Mouse (Mus musculus): Measurements from ENCODE around the gene Exph5. TPM values are rescaled to one million over a fixed set of nuclear protein-coding genes. Genes with fewer than 3 reads are reported as not detected.

The Exph5 gene
- polyA plus RNA-seq, 1 experiment from 2014 or later = 1.1 TPM

- Histone ChIP-seq H3K9me3 (ENCODE audit: control insufficient read depth, low read length) (no peaks in the 10 kb centered on the region), H3K4me2 (ENCODE audit: low read depth, severe bottlenecking) (no peak overlapping the region), H3K27me3 (ENCODE audit: control insufficient read depth, insufficient read depth, low read length) (no peaks in the 10 kb centered on the region), H3K36me3 (ENCODE audit: control insufficient read depth, insufficient read depth, low read length) (no peaks in the 10 kb centered on the region), H3K4me1 (ENCODE audit: control insufficient read depth, insufficient read depth, low read length) (no peaks in the 10 kb centered on the region), H3K4me3 (ENCODE audit: low read depth, low read length) (no peak overlapping the region), H3K27ac (replicated peaks; ENCODE audit: low read depth, low read length) (no peak overlapping the region), H3K9ac (ENCODE audit: low read length) (no peak overlapping the region)
- no peak for DNase-seq (ENCODE audit: low spot score)
- no peak for ATAC-seq (ENCODE audit: insufficient number of reproducible peaks, low FRiP score, low TSS enrichment, low read depth)
- WGBS = 80% methylated on average over 5 of the region's 5 CpGs
These were observed 79.7 kb downstream of the Exph5 start for GRCm38 (mm10) chr9:53381113-53381615.

DNA sequence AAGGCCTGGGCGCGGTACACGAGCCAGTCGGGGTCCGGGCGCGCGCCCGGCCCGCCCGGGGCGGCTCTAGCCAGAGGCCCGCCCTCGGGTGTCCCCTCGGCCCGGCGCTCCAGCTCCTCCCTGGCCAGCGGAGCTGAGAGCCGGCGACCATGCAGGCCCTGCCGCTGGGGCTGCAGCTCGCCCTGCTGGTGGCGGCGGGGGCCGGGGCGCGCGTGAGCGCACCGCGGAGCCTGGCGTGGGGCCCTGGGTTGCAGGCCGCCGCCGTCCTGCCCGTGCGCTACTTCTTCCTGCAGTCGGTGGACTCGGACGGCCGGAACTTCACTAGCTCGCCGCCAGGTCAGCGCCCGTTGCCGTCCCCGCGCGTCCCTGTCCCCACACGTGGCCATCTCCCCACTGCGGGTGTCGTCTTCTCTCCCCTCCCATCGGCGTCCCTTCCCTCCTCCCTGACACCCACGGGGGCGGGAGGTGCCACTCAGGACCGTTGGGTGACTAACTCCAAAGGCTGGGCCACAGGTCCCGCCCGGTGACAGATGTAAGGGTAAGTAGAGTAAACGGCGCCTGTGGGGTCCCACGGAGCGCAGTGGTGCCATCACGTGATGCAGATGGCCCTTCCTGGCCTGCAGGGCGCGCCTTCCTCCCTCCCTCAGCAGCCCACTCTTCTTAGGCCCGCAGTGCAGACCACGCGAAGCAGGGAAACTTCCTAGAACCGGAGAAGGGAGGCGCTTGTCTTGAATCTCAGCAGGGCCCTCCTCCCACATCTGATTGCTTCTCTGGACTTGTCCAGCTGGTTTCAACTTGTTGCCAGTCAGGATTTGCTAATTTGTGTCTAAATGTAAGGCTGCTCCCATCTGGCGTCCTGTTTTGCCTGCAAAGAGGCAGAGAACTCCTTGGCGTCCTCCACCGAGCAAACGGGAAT lies 82.7 kb downstream of the Exph5 start, which contains the start of gene Kdelc2:
Gene Kdelc2 (plus strand): TSS at position 75 of the 916 bp plus-strand sequence.
- ATAC-seq (ENCODE audit: insufficient number of reproducible peaks, low FRiP score, low TSS enrichment, low read depth) = peak; percentile 94
- Histone ChIP-seq H3K4me1 (ENCODE audit: control insufficient read depth, insufficient read depth, low read length) (no peaks in the 10 kb centered on the region), H3K27ac (replicated peaks; ENCODE audit: low read depth, low read length) (peak within 1 kb of the TSS; percentile 84), H3K4me2 (ENCODE audit: low read depth, severe bottlenecking) (peak within 1 kb of the TSS; percentile 80), H3K36me3 (ENCODE audit: control insufficient read depth, insufficient read depth, low read length) (no peaks in the 10 kb centered on the region), H3K27me3 (ENCODE audit: control insufficient read depth, insufficient read depth, low read length) (no peaks in the 10 kb centered on the region), H3K9ac (ENCODE audit: low read length) (peak within 1 kb of the TSS; percentile 95), H3K4me3 (ENCODE audit: low read depth, low read length) (peak within 1 kb of the TSS; percentile 71), H3K9me3 (ENCODE audit: control insufficient read depth, low read length) (no peaks in the 10 kb centered on the region)
- peak; percentile 85 for DNase-seq (ENCODE audit: low spot score)
- WGBS = under 1% methylated on average over 62 of the region's 75 CpGs

GRCm38 (mm10) chr9:53384873-53385272 lies 83.4 kb downstream of the Exph5 start:
- H3K27ac ChIP-seq (replicated peaks; ENCODE audit: low read depth, low read length) = peak overlapping the region; percentile 84
- no peaks in the 10 kb centered on the region for H3K9me3 ChIP-seq (ENCODE audit: control insufficient read depth, low read length)
- peak overlapping the region; percentile 71 for H3K4me3 ChIP-seq (ENCODE audit: low read depth, low read length)
- peak overlapping the region; percentile 95 for H3K9ac ChIP-seq (ENCODE audit: low read length)
- H3K36me3 ChIP-seq (ENCODE audit: control insufficient read depth, insufficient read depth, low read length) = no peaks in the 10 kb centered on the region
- H3K27me3 ChIP-seq (ENCODE audit: control insufficient read depth, insufficient read depth, low read length) = no peaks in the 10 kb centered on the region
- DNase-seq (ENCODE audit: low spot score) (no peak), ATAC-seq (ENCODE audit: insufficient number of reproducible peaks, low FRiP score, low TSS enrichment, low read depth) (no peak)
- no peaks in the 10 kb centered on the region for H3K4me1 ChIP-seq (ENCODE audit: control insufficient read depth, insufficient read depth, low read length)
- WGBS = 13% methylated on average over 8 of the region's 8 CpGs
- peak overlapping the region; percentile 80 for H3K4me2 ChIP-seq (ENCODE audit: low read depth, severe bottlenecking)

- Histone ChIP-seq H3K9me3 (ENCODE audit: control insufficient read depth, low read length) (no peaks in the 10 kb centered on the region), H3K27me3 (ENCODE audit: control insufficient read depth, insufficient read depth, low read length) (no peaks in the 10 kb centered on the region), H3K36me3 (ENCODE audit: control insufficient read depth, insufficient read depth, low read length) (no peaks in the 10 kb centered on the region), H3K4me3 (ENCODE audit: low read depth, low read length) (no peak overlapping the region), H3K9ac (ENCODE audit: low read length) (no peak overlapping the region), H3K4me2 (ENCODE audit: low read depth, severe bottlenecking) (no peak overlapping the region), H3K27ac (replicated peaks; ENCODE audit: low read depth, low read length) (no peak overlapping the region), H3K4me1 (ENCODE audit: control insufficient read depth, insufficient read depth, low read length) (no peaks in the 10 kb centered on the region)
- ATAC-seq (ENCODE audit: insufficient number of reproducible peaks, low FRiP score, low TSS enrichment, low read depth) = no peak
- 71% methylated on average over 2 of the region's 2 CpGs for WGBS
- no peak for DNase-seq (ENCODE audit: low spot score)
These were observed 86.0 kb downstream of the Exph5 start for GRCm38 (mm10) chr9:53387431-53387830.

- Histone ChIP-seq H3K27ac (replicated peaks; ENCODE audit: low read depth, low read length) (no peak overlapping the region), H3K4me2 (ENCODE audit: low read depth, severe bottlenecking) (no peak overlapping the region), H3K9me3 (ENCODE audit: control insufficient read depth, low read length) (no peaks in the 10 kb centered on the region), H3K27me3 (ENCODE audit: control insufficient read depth, insufficient read depth, low read length) (no peaks in the 10 kb centered on the region), H3K4me3 (ENCODE audit: low read depth, low read length) (no peak overlapping the region), H3K36me3 (ENCODE audit: control insufficient read depth, insufficient read depth, low read length) (no peaks in the 10 kb centered on the region), H3K9ac (ENCODE audit: low read length) (no peak overlapping the region), H3K4me1 (ENCODE audit: control insufficient read depth, insufficient read depth, low read length) (no peaks in the 10 kb centered on the region)
- 84% methylated on average over 3 of the region's 3 CpGs for WGBS
- ATAC-seq (ENCODE audit: insufficient number of reproducible peaks, low FRiP score, low TSS enrichment, low read depth) = no peak
- no peak for DNase-seq (ENCODE audit: low spot score)
These were observed 87.6 kb downstream of the Exph5 start for GRCm38 (mm10) chr9:53389109-53389508.

GRCm38 (mm10) chr9:53390136-53390535 lies 88.7 kb downstream of the Exph5 start:
- H3K9ac ChIP-seq (ENCODE audit: low read length) = no peak overlapping the region
- DNase-seq (ENCODE audit: low spot score) (no peak), ATAC-seq (ENCODE audit: insufficient number of reproducible peaks, low FRiP score, low TSS enrichment, low read depth) (no peak)
- WGBS = 84% methylated on average over 7 of the region's 7 CpGs
- no peak overlapping the region for H3K27ac ChIP-seq (replicated peaks; ENCODE audit: low read depth, low read length)
- no peaks in the 10 kb centered on the region for H3K27me3 ChIP-seq (ENCODE audit: control insufficient read depth, insufficient read depth, low read length)
- no peaks in the 10 kb centered on the region for H3K36me3 ChIP-seq (ENCODE audit: control insufficient read depth, insufficient read depth, low read length)
- H3K4me3 ChIP-seq (ENCODE audit: low read depth, low read length) = no peak overlapping the region
- H3K4me2 ChIP-seq (ENCODE audit: low read depth, severe bottlenecking) = no peak overlapping the region
- no peaks in the 10 kb centered on the region for H3K9me3 ChIP-seq (ENCODE audit: control insufficient read depth, low read length)
- no peaks in the 10 kb centered on the region for H3K4me1 ChIP-seq (ENCODE audit: control insufficient read depth, insufficient read depth, low read length)

DNA sequence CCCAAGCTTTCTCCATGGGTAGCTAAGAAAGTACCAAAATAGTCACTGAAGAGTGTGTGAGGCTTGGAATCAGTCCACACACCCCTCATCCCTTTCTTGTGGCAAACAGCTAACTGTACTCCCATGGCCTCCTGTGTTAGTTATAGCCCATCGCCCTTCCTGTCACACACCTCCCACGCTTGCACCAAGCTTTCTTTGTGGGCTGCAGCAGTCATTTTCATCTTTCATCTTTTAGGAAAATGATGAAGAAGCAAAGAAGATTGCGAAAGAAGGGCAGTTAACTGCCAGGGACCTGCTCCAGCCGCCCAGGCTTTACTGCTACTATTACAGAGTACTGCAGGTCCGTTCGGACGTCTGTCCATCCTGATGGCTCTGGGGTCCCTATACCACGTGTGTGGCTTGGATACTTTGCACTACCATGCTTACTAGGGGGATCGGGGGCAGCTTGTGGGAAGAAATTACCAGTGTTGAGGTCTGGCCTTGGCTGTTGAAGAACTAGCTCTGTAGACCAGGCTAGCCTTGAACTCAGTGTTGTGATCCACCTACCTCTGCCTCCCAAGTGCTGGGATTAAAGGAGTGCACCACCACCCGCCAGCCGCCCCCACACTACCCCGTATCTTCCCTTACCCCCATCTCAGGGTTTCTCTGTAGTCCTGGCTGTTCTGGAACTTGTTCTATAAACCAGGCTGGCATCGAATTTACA lies 96.4 kb downstream of the Exph5 start:
- H3K36me3 ChIP-seq (ENCODE audit: control insufficient read depth, insufficient read depth, low read length) = no peaks in the 10 kb centered on the region
- no peaks in the 10 kb centered on the region for H3K9me3 ChIP-seq (ENCODE audit: control insufficient read depth, low read length)
- no peak overlapping the region for H3K9ac ChIP-seq (ENCODE audit: low read length)
- no peak overlapping the region for H3K4me3 ChIP-seq (ENCODE audit: low read depth, low read length)
- no peak overlapping the region for H3K4me2 ChIP-seq (ENCODE audit: low read depth, severe bottlenecking)
- no peaks in the 10 kb centered on the region for H3K27me3 ChIP-seq (ENCODE audit: control insufficient read depth, insufficient read depth, low read length)
- H3K27ac ChIP-seq (replicated peaks; ENCODE audit: low read depth, low read length) = no peak overlapping the region
- 0 out of 2 replicates have a peak, but pooled peaks have one; percentile 35 for ATAC-seq (ENCODE audit: insufficient number of reproducible peaks, low FRiP score, low TSS enrichment, low read depth)
- 0 out of 2 replicates have a peak, but pooled peaks cover 2% of the 10 kb centered on the region for H3K4me1 ChIP-seq (ENCODE audit: control insufficient read depth, insufficient read depth, low read length)
- DNase-seq (ENCODE audit: low spot score) = no peak
- 80% methylated on average over 13 of the region's 13 CpGs for WGBS

- H3K27me3 ChIP-seq (ENCODE audit: control insufficient read depth, insufficient read depth, low read length) = no peaks in the 10 kb centered on the region
- 0 out of 2 replicates have a peak, but pooled peaks cover 2% of the 10 kb centered on the region for H3K4me1 ChIP-seq (ENCODE audit: control insufficient read depth, insufficient read depth, low read length)
- no peak overlapping the region for H3K4me3 ChIP-seq (ENCODE audit: low read depth, low read length)
- DNase-seq (ENCODE audit: low spot score) (peak; percentile 72), ATAC-seq (ENCODE audit: insufficient number of reproducible peaks, low FRiP score, low TSS enrichment, low read depth) (no peak)
- no peak overlapping the region for H3K4me2 ChIP-seq (ENCODE audit: low read depth, severe bottlenecking)
- H3K36me3 ChIP-seq (ENCODE audit: control insufficient read depth, insufficient read depth, low read length) = no peaks in the 10 kb centered on the region
- no peak overlapping the region for H3K27ac ChIP-seq (replicated peaks; ENCODE audit: low read depth, low read length)
- WGBS = 18% methylated on average over 5 of the region's 5 CpGs
- no peaks in the 10 kb centered on the region for H3K9me3 ChIP-seq (ENCODE audit: control insufficient read depth, low read length)
- no peak overlapping the region for H3K9ac ChIP-seq (ENCODE audit: low read length)
These were observed 96.9 kb downstream of the Exph5 start for GRCm38 (mm10) chr9:53398388-53398700.
